Mouse (Mus musculus): ENCODE results near the gene Npc2. TPM values are rescaled to one million over a fixed set of nuclear protein-coding genes. Genes with fewer than 3 reads are reported as not detected.

The Npc2 gene
- polyA plus RNA-seq (2014; fragmentation: Nextera tagmentation; extraction: Ambion mirVana): 72.3 and 73.1 TPM in 2 replicates

DNA sequence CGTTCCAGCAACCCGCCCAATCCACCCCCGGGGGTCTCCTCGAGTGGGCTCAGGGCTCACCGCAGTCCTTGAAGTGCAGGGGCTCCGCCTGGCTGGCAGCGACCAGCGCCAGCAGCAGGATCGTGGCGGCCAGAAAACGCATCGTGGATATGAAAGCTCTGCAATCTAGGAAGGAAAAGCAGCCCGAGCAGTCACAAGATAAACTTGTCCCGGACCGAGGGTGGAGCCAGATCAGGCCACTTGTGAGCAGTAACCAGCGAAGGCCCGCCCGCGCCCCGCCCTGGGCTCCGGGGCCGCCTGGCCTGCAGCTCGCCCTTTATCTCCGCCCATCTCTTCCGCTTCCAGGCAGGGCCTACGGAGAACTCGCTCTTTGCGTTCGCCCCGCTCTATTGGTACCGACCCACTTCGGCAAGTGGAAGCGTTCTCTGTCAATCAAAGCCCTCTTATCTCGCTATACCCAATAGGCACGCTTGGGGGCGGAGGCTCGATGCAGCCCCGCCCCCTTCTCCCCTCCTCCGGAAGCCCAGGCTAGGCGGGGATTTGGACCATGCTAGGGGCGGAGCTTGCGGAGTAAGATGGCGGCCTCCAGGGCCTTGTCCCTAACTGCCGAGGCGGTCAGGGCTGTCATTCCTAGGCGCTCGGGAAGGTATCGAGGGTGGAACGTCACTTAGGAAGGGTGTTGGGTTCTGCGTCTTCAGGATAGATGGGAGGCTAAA is at the start of gene Npc2, which contains the start of gene Isca2:
Gene Npc2 (minus strand): TSS at position 427 of the 716 bp plus-strand sequence.
Gene Isca2 (plus strand): TSS at position 526 of the 716 bp plus-strand sequence.
- Histone ChIP-seq H3K9me3 (ENCODE audit: control insufficient read depth, low read length) (no peaks in the 10 kb centered on the region), H3K36me3 (ENCODE audit: control insufficient read depth, insufficient read depth, low read length) (no peaks in the 10 kb centered on the region; the same call in 1 of the 2 replicates), H3K9ac (ENCODE audit: low read length) (peak within 1 kb of the TSS; percentile 75), H3K4me2 (ENCODE audit: low read depth, low read length, severe bottlenecking) (peak within 1 kb of the TSS; percentile 78), H3K4me1 (replicated peaks; ENCODE audit: control insufficient read depth, insufficient read depth, low read length) (peaks cover 2% of the 10 kb centered on the region; the same call in 1 of the 2 replicates), H3K27me3 (ENCODE audit: control insufficient read depth, insufficient read depth, low read length) (no peaks in the 10 kb centered on the region), H3K27ac (ENCODE audit: low read depth, low read length) (peak within 1 kb of the TSS; percentile 85), H3K4me3 (ENCODE audit: low read depth, low read length) (peak within 1 kb of the TSS; percentile 64)
- under 1% methylated on average over 50 of the region's 50 CpGs for WGBS
- DNase-seq (ENCODE audit: low spot score) (peak; percentile 98), ATAC-seq (replicated peaks; ENCODE audit: low FRiP score) (peak; percentile 99)

DNA sequence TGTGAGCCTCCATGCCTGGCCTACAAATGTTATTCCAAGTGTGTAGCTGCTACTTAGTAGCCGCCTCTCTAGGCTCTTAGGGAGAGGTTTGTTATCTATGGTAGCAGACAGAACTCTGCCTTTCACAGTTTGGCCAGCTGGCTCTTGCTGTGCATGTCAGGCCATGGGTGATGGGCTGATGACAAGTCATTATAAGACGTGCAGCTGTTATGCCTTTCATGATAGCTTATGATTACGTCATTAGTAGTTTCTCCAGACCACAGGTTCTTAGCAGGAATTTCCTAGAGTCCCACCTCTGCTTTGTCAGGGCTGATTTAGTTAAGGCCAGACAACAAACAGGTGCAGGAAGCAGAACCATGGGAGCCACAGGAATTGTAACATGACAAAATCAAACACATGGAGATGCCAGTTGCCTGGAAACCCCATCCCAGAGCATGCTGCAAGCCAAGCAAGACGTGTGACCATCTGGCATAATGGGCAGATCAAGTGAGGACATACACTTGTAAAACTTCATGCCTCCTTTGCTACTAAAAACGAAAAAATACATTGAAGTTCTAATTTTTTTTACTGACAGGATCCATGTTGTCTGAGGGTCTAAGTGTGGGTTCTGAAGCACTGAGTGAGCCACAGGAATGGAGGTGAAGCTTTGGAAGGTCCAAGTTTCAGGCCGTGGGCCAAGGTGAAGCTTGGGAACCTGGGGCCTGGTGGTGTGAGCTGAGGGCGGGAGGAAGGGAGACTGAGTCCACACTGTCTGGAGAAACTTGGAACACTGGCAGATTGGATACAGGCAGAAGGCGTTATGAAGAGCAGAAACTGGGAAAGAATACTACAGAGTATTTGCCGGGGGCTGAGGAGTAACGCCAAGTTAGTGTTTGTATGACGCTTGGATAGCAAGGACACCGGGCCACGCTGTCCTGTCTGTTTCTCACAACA is 46.5 kb upstream of the Npc2 start:
- ATAC-seq (replicated peaks; ENCODE audit: low FRiP score) (no peak), DNase-seq (ENCODE audit: low spot score) (no peak)
- WGBS: 86% methylated on average over 13 of the region's 13 CpGs

DNA sequence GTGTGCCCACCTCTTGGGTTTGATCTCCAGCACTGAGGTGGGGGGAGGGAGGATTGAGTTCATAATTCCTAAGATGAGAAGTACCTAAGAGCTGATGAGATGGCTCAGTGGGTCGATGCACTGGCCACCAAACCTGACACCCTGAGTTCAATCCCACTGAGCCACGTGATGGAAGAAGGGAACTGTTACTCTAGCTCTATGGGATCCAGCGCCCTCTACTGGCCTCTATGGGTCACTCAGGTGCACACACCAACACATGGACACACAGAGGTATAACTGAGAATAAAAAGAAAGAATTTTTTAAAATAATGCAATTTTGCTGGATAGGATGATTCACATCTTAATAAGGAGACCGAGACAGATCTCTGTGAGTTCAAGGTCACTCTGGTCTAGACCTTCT is 45.5 kb upstream of the Npc2 start:
- H3K9ac ChIP-seq (ENCODE audit: low read length): no peak overlapping the region
- H3K27me3 ChIP-seq (ENCODE audit: control insufficient read depth, insufficient read depth, low read length): no peaks in the 10 kb centered on the region
- 66% methylated on average over 4 of the region's 4 CpGs for WGBS
- ATAC-seq (replicated peaks; ENCODE audit: low FRiP score) (no peak), DNase-seq (ENCODE audit: low spot score) (no peak)
- H3K4me3 ChIP-seq (ENCODE audit: low read depth, low read length): no peak overlapping the region
- no peaks in the 10 kb centered on the region for H3K4me1 ChIP-seq (replicated peaks; ENCODE audit: control insufficient read depth, insufficient read depth, low read length)
- no peaks in the 10 kb centered on the region for H3K9me3 ChIP-seq (ENCODE audit: control insufficient read depth, low read length)
- no peak overlapping the region for H3K4me2 ChIP-seq (ENCODE audit: low read depth, low read length, severe bottlenecking)
- no peak overlapping the region for H3K27ac ChIP-seq (ENCODE audit: low read depth, low read length)
- no peaks in the 10 kb centered on the region for H3K36me3 ChIP-seq (ENCODE audit: control insufficient read depth, insufficient read depth, low read length)

More for the DNA sequence above, 46.5 kb upstream of the Npc2 start:
- no peak overlapping the region for H3K4me2 ChIP-seq (ENCODE audit: low read depth, low read length, severe bottlenecking)
- H3K9ac ChIP-seq (ENCODE audit: low read length): no peak overlapping the region
- H3K4me1 ChIP-seq (replicated peaks; ENCODE audit: control insufficient read depth, insufficient read depth, low read length): no peaks in the 10 kb centered on the region
- H3K36me3 ChIP-seq (ENCODE audit: control insufficient read depth, insufficient read depth, low read length): no peaks in the 10 kb centered on the region
- H3K9me3 ChIP-seq (ENCODE audit: control insufficient read depth, low read length): no peaks in the 10 kb centered on the region
- H3K4me3 ChIP-seq (ENCODE audit: low read depth, low read length): no peak overlapping the region
- H3K27ac ChIP-seq (ENCODE audit: low read depth, low read length): no peak overlapping the region
- no peaks in the 10 kb centered on the region for H3K27me3 ChIP-seq (ENCODE audit: control insufficient read depth, insufficient read depth, low read length)

DNA sequence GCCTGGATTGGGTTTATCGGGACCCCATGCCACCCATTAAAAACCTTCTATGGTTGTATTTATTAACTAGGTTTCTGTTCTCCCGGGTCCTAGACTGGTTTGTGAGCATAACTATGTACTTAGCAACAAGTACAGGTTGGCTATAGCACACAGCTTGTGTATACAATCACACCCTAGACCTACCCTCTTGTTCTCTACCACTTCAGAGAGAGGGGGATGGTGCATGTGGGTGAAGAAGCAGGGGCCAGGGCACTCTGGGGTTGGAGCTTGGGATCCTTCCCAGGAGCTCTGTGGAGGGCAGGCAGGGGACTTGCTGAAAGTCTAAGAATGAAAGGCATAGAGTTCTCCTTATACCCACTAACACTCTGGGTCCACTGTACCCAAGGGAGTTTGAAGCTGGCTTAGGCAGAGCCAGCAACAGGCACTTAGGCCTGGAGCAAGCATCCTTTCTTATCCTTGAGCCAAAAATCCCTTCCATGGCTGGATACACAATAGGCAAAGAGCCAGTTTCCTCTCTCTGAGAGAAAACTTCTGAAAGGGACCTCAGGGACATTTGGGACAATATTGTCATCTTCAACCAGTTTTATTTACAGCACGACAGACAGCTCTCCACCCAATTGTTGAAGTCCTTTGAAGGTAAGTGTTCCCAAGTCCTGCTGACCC is 41.8 kb upstream of the Npc2 start:
- DNase-seq (ENCODE audit: low spot score) (no peak), ATAC-seq (replicated peaks; ENCODE audit: low FRiP score) (no peak)
- no peaks in the 10 kb centered on the region for H3K36me3 ChIP-seq (ENCODE audit: control insufficient read depth, insufficient read depth, low read length)
- no peaks in the 10 kb centered on the region for H3K4me1 ChIP-seq (replicated peaks; ENCODE audit: control insufficient read depth, insufficient read depth, low read length)
- H3K4me3 ChIP-seq (ENCODE audit: low read depth, low read length): no peak overlapping the region
- H3K9me3 ChIP-seq (ENCODE audit: control insufficient read depth, low read length): no peaks in the 10 kb centered on the region
- no peak overlapping the region for H3K27ac ChIP-seq (ENCODE audit: low read depth, low read length)
- no peaks in the 10 kb centered on the region for H3K27me3 ChIP-seq (ENCODE audit: control insufficient read depth, insufficient read depth, low read length)
- WGBS: 77% methylated on average over 3 of the region's 3 CpGs
- no peak overlapping the region for H3K9ac ChIP-seq (ENCODE audit: low read length)
- H3K4me2 ChIP-seq (ENCODE audit: low read depth, low read length, severe bottlenecking): no peak overlapping the region

DNA sequence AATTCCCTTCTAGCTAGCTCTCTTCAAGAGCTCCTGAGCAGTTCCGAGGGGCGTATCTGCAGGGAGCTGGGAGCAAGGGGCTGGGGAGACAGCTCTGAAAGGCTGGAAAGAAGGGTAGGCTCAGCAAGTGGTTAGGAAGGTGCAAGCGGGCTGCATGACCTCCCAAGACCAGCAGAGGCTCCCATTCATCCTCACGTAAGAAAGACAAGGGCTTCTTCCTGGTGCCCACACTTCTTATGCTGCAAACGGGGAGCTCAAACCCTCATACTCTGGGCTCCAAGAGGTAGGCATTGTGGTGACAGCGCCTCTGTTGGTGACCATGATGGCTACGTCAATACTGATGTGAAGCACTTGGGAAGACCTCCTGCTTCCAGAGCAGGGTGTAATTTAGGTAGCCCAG is 40.8 kb upstream of the Npc2 start:
- H3K4me3 ChIP-seq (ENCODE audit: low read depth, low read length): no peak overlapping the region
- no peaks in the 10 kb centered on the region for H3K36me3 ChIP-seq (ENCODE audit: control insufficient read depth, insufficient read depth, low read length)
- no peak overlapping the region for H3K27ac ChIP-seq (ENCODE audit: low read depth, low read length)
- H3K27me3 ChIP-seq (ENCODE audit: control insufficient read depth, insufficient read depth, low read length): no peaks in the 10 kb centered on the region
- ATAC-seq (replicated peaks; ENCODE audit: low FRiP score): no peak
- H3K9me3 ChIP-seq (ENCODE audit: control insufficient read depth, low read length): no peaks in the 10 kb centered on the region
- H3K4me1 ChIP-seq (replicated peaks; ENCODE audit: control insufficient read depth, insufficient read depth, low read length): no peaks in the 10 kb centered on the region
- H3K9ac ChIP-seq (ENCODE audit: low read length): no peak overlapping the region
- DNase-seq (ENCODE audit: low spot score): no peak
- WGBS: 46% methylated on average over 7 of the region's 7 CpGs
- no peak overlapping the region for H3K4me2 ChIP-seq (ENCODE audit: low read depth, low read length, severe bottlenecking)

DNA sequence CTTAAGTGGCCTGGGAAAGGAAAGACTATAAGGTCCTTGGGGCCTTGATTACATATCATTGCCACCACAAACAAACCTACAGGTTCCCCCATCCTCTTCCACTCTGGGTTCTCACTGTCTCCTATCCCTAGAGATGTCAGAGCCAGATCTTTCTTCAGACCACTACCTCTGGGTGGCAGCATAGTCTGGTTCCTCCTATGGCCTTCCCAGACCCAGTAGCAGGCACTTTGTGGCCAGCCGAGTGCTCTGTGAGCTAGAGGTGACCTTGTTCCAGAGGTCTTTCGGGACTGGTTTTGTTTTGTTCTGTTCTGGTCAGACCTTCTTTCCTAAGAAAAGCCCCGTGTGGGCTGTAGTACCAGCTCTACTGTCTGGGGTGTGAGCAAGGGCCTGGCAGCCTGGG is 39.1 kb upstream of the Npc2 start:
- Histone ChIP-seq H3K9me3 (ENCODE audit: control insufficient read depth, low read length) (no peaks in the 10 kb centered on the region), H3K27me3 (ENCODE audit: control insufficient read depth, insufficient read depth, low read length) (no peaks in the 10 kb centered on the region), H3K36me3 (ENCODE audit: control insufficient read depth, insufficient read depth, low read length) (no peaks in the 10 kb centered on the region), H3K4me3 (ENCODE audit: low read depth, low read length) (no peak overlapping the region), H3K27ac (ENCODE audit: low read depth, low read length) (no peak overlapping the region), H3K4me1 (replicated peaks; ENCODE audit: control insufficient read depth, insufficient read depth, low read length) (no peaks in the 10 kb centered on the region), H3K9ac (ENCODE audit: low read length) (no peak overlapping the region), H3K4me2 (ENCODE audit: low read depth, low read length, severe bottlenecking) (no peak overlapping the region)
- ATAC-seq (replicated peaks; ENCODE audit: low FRiP score): no peak
- DNase-seq (ENCODE audit: low spot score): no peak
- WGBS: 64% methylated on average over 3 of the region's 3 CpGs

DNA sequence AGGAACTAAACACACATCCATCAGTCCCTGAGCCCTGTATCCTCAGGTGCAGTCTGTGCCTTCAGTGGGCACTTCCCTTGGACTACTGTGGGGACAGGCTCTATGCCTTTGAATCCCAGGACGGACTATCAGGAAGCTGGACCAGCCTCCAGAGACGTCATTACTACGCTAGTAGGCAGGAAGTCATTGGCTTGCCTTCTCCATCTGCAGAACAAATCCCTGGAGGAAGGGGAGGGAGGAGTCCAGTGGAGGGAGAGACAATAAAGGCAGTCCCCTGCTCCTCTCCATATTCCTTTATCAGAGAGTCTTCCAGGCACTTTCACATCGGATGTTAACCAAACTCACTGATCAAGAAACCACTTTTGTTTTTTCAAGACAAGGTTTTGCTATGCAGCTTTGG is 38.6 kb upstream of the Npc2 start:
- Histone ChIP-seq H3K9ac (ENCODE audit: low read length) (no peak overlapping the region), H3K27ac (ENCODE audit: low read depth, low read length) (no peak overlapping the region), H3K4me3 (ENCODE audit: low read depth, low read length) (no peak overlapping the region), H3K27me3 (ENCODE audit: control insufficient read depth, insufficient read depth, low read length) (no peaks in the 10 kb centered on the region), H3K9me3 (ENCODE audit: control insufficient read depth, low read length) (no peaks in the 10 kb centered on the region), H3K4me1 (replicated peaks; ENCODE audit: control insufficient read depth, insufficient read depth, low read length) (no peaks in the 10 kb centered on the region), H3K4me2 (ENCODE audit: low read depth, low read length, severe bottlenecking) (no peak overlapping the region), H3K36me3 (ENCODE audit: control insufficient read depth, insufficient read depth, low read length) (no peaks in the 10 kb centered on the region)
- DNase-seq (ENCODE audit: low spot score) (no peak), ATAC-seq (replicated peaks; ENCODE audit: low FRiP score) (no peak)
- 73% methylated on average over 4 of the region's 4 CpGs for WGBS

DNA sequence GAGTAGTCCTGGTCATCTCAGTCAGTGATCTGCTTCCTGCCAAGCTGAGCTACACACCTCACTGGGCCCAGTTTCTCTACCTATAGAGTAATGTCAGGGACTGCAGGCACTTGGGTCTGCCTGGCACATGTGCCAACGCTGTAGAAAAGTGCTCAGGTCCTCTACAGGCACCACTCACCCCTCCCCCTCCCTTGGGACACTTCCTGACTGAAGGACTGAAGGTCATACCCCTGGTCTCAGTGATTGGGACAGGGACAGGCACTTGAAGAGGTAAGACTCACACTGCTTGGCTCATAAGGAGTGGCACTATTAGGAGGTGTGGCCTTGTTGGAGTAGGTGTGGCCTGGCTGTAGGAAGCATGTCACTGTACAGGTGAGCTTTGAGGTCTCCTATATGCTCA is 37.9 kb upstream of the Npc2 start:
- no peak for ATAC-seq (replicated peaks; ENCODE audit: low FRiP score)
- no peak for DNase-seq (ENCODE audit: low spot score)

More for the DNA sequence above, 37.9 kb upstream of the Npc2 start:
- H3K9ac ChIP-seq (ENCODE audit: low read length): no peak overlapping the region
- no peak overlapping the region for H3K27ac ChIP-seq (ENCODE audit: low read depth, low read length)
- H3K36me3 ChIP-seq (ENCODE audit: control insufficient read depth, insufficient read depth, low read length): no peaks in the 10 kb centered on the region
- H3K4me1 ChIP-seq (replicated peaks; ENCODE audit: control insufficient read depth, insufficient read depth, low read length): no peaks in the 10 kb centered on the region
- 65% methylated on average over 1 of the region's 1 CpGs for WGBS
- H3K4me2 ChIP-seq (ENCODE audit: low read depth, low read length, severe bottlenecking): no peak overlapping the region
- no peaks in the 10 kb centered on the region for H3K27me3 ChIP-seq (ENCODE audit: control insufficient read depth, insufficient read depth, low read length)
- H3K9me3 ChIP-seq (ENCODE audit: control insufficient read depth, low read length): no peaks in the 10 kb centered on the region
- H3K4me3 ChIP-seq (ENCODE audit: low read depth, low read length): no peak overlapping the region
